Mouse (Mus musculus): ENCODE measurements around the gene Rpn1. TPM values are rescaled to one million over a fixed set of nuclear protein-coding genes. Genes with fewer than 3 reads are reported as not detected.
A peak's percentile ranks its signal among the peaks of the same experiment; 100 is the strongest.

Gene Rpn1
- polyA plus RNA-seq, 2 experiments from 2014 or later: 100 to 113 TPM

DNA sequence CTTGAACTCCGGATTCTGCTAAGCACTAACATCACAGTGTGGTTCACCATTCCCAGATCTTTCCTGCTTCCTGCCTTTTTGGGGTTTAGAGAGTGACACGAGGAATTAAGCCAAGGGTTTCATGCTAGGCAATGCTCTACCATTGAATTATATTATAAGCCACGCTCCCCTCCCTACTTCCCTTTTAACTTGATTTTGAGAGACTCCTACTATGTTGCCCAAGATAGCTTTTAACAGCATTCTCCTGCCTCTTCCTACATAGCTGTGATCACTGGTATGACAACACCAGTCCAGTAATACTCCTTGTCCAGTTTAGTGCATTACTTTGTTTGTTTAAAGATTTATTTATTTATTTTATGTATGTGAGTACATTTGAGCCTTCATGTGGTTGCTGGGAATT is 16.6 kb upstream of the Rpn1 start:
- ATAC-seq: no peak

DNA sequence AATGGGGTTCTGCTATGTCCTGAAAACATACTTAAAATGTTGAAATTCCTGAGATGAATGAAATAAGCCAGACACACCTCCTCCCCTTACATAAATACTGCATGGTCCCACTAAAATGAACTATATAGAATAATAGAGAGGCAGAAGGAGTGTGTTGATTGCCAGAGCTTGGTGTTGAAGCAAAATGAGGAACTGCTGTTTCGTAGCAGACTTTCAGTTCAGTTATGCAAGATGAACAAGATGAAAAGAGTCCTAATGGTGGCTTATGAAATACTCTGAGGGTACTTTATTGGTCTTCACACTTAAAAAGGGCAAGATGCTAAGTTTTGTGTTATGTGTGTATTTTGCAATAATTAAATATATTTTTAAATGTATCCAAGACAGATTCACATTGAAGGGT is 15.5 kb upstream of the Rpn1 start:
- no peak for ATAC-seq

DNA sequence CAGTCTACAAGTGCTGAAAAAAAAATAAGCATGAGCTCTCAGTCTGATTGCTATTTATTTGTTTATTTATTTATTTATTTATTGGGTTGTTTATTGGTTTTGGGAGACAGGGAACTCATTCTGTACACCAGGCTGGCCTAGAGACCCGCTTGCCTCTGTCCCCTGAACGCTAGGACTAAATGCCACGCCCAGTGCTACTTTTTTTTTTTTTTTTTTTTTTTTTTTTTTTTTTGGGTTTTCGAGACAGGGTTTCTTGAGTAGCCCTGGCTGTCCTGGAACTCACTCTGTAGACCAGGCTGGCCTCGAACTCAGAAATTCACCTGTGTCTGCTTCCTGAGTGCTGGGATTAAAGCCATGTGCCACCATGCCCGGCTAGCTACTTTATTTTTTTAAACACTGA is 13.8 kb upstream of the Rpn1 start:
- no peak for ATAC-seq

DNA sequence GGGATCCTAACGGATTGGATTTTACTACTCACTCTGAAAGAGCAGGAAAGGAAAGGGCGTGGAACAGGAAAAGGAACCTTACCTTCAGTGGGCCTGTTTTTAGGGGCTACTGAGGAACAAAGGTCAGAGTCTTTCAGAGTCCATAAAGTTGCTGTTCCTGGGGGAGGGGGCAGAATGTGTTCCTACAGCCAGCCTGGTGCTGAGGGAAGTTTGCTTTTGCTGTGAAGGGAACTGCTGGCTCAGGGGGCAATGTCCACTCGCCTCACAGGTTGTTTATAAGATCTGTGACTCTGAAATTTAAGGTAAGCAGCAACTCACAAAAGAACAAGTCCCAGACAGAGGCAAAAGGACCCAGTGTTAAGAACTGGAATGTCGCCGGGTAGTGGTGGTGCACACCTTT is 13.1 kb upstream of the Rpn1 start:
- no peak for ATAC-seq

DNA sequence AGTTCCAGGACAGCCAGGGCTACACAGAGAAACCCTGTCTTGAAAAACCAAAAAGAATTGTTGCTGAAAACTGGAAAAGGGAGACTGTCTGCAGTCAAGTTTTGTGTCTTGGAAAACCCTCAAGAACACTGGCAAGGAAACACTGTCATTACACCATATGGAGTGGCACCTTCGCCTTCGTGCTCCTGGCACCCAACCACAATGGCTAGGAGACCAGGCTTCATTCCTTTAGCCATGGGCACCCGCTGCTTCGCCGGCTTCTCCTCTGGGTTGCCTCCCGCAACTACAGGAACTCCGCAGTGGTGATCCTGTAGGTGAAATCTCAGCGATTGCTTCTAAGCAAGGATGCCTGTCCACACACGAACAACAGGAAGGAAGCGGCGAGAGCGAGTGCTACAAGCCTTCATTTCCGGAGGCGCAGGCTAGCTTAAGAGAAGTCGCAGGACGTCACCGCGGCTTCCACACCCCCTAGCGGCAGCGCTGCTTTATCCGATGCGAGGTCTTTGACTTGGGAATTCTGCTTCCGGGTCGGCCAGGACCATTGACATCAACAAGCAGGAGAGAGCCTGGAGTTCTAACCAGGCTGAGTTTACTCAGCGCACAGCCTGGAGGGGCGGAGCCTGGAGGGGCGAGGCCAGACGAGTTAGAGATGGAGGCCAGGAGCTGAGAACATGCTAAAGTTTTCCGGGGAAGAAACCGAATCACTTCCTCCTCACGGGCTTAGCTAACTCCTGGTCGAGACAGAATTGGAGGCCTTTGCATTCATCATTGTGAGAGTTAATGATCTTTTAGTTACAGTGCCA is 9.3 kb upstream of the Rpn1 start:
- ATAC-seq: peak; percentile 98

DNA sequence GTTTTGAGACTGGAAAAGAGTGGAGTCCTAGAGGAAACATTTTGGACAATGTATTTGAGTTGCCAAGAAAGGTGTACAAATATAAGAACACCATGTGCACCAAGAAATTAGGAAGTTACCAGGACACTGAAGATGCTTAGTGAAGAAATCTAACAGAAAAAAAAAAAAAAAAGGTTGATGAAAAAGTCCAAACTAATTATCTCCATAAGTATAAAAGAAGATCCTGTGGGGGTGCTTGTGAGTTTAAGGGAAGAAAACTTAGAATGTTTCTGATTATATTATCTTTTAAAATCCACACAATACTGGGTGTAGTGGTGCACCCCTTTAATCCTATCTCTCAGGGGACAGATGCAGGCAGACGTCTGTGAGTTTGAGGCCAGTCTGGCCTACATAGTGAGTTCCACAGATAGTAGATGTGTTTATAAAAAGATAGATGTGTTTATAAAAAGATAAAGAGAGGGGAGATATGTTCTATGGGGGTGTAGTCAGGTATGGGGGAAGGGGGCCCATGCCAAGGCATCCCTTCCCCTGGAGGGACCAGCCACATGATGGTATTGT is 8.2 kb upstream of the Rpn1 start:
- no peak for ATAC-seq

DNA sequence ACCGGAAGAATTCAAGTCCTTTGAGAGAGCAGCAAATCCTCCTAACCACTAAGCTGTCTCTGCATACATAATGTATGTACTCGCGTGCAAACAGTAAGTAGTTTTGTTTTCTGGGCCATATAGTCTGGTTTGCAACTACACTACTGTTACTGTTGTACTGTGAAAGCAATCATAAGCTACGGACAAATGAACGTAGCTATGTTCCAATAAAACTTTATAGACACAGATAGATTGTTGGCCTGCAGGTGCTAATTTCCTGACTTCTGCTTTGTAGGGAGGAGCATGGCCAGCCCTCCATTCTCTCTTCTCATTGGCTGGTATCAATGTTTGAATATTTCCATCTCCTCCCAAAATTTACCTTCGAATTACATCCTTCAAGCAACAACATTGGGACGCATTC is 1.2 kb upstream of the Rpn1 start:
- no peak for ATAC-seq

DNA sequence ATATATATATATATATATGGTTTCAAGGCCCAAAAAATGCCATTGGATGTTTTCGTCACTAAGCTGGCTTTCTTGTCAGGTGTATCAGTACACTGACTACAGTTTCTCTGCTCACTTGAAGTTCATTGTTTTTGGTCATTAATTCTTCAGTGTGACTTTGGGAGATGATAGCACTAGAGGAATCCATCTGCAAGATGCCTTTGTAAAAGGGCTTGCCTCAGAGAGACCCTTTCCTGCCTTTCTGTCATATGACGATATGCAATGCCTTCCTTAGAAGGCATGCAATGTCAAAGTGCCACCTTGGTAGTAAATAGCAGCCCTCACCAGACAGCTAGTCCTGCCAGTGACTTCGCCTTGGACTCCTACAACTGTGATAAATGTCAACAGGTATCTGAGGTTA is 610 bp upstream of the Rpn1 start:
- ATAC-seq: no peak

DNA sequence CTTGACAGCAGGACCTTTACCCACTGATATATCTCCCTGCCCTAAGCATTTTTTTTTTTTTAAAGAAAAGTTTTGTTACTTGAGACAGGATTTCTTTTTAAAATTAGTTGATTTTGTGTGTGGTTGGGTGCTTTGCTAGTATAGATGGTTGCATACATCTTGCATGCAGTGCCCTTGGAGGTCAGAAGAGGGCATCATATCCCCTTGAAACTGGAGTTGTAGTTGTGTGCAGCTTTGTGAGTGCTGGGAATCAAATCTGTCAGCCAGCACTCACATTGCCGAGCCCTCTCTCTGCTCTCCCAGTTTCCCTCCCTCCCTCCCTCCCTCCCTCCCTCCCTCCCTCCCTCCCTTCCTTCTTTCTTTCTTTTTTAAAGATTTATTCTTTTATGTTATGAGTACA is 4.7 kb downstream of the Rpn1 start:
- no peak for ATAC-seq

DNA sequence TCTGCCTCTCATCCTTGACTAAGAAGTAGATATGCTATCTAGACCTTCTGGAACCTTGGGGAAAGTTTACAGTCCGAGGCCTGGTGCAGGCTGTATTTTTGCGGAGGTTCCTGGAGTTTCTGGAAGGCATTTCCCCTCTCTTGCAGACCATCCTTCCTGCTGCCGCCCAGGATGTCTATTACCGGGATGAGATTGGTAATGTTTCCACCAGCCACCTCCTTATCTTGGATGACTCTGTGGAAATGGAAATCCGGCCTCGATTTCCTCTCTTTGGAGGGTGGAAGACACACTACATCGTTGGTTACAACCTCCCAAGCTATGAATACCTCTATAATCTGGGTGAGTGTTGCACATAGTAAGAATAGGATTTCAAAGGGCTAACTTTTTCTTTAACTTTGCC is 11.1 kb downstream of the Rpn1 start:
- no peak for ATAC-seq

DNA sequence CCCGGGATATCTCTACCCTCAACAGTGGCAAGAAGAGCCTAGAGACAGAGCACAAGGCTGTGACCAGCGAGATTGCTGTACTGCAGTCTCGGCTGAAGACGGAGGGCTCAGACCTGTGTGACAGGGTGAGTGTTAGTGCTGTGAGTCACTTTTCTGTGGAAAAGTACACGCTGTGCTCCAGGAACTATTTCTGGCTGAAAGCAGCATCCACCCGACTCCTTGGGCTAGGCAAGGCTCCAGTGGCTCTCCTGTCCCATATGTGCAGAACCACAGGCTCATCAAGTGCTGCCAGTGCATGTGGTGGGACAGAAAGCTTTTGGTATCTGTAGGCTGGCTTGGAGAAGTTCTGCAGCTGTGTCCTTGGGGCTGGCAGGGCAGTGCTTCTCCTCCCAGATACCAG is 17.8 kb downstream of the Rpn1 start:
- ATAC-seq: no peak

DNA sequence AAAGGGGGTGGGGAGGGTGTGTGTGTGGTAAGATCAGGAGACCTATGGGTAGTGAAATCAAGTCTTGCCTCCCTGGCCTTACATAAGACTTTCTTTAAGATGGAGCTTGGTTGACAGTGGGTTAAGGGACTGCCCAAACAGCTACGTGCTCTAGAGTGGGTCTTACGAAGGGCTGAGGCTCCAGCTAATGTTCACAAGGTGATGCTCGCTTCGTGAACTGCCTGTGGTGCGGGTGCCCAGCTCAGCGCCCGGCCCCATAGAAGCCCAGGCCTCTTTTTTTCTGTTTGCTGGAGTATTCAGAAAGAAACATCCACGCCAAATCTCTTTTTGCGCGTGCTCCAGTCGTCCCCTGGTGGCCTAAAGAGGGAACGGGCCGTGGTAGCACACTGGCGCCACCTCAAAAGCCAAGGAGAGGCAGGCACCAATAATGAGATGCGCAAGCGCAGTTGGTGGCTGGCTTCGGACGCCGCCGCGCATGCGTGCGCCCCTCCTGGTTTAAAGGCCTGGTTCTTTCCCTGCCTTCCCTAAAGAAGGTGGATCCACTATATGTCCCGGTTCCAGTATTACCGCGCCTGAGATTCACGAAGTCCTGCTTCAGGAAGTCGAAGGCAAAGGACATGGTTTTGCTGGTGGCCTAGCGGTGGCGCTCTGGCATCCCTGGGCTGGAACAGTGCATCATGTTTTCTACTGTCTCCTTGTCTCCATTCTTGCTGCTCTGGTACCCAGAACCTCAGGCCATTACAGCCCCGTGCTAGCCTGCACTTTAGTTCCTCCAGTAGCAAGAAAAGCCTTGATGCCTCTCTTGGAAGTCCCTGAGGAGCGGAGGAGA is 21.7 kb downstream of the Rpn1 start:
- ATAC-seq: peak; percentile 95

DNA sequence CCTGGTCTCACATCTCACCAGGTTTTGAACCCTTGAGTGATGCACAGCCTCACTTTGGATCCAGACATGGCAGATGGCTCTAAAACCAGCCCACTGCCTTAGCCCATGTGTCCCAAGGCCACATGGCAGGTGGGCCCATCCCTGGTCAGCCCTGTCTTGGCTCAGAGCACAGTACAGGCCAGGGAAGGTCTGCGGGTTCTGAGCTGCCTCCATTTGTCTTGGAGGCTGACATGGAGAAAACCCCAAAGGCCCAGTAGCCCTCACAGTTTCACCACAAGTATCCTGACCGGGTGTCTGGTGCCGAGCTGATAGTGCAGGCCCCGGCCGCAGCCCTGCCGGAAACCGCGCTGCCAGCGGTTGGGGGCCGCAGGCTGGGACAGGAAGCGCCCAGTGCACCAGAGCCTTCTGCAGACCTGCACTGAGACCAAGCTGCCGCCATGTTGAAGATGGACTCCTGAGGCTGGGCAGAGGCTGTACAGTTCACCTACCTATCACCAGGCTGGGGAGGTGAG is 22.4 kb downstream of the Rpn1 start:
- no peak for ATAC-seq

DNA sequence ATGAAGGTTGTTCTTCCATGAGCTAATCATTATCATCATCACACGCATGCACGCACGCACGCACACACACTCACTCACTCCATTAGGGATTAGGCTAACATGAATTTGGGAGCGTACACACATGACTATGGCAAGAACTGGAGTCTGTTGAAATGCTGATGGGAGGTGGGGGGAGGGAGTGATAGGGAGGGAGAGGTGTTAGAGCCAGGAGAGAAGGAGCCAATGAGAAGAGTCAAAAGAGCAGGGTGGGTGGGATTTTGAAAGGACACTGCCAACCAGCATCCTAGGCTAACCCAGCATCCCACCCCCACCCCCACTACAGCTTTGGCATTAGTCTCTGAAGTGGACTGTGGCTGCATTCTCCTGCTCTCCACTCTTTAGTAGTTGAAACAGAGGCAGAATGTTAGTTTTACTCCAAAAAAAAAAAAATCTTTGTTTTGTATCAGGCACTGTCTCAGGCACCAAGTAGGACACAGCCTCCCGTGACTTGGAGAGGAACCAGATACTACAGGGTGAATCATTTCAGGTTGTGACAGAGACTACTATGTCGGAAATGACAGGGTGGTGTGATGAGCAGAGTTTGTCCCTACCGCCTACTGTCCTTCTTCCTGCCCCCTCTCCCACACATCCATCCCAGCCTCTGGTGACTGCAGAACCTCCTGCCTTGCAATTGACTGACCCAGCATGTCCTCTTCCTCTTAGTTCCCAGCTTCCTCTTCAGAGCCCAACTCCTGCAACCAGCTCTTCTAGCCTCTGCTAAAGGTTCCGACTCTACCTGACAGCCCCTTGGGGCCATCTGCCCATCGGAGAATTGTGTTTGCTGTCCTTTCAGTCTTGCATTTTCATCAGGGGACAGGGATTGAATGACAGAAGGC is 23.6 kb downstream of the Rpn1 start:
- ATAC-seq: no peak

DNA sequence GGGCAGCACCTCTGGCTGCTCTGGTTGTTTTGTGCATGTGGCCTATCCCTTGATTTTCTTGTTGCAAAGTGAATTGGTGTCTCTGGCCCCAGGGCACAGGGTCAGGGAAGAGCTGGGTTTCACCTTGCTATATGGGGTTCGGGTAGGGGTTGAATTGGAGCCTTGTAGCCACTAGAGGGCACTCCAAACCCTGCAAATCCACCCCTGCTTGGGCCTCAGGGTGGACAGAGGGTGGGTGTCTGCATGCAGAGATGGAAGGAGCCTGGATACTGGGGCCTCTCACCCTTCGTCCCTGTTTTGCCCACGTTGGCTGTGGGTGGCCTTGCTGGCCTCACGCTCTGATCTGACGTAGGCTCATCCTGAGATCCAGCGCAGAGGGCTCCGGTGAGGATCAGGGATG is 28.9 kb downstream of the Rpn1 start:
- ATAC-seq: no peak

DNA sequence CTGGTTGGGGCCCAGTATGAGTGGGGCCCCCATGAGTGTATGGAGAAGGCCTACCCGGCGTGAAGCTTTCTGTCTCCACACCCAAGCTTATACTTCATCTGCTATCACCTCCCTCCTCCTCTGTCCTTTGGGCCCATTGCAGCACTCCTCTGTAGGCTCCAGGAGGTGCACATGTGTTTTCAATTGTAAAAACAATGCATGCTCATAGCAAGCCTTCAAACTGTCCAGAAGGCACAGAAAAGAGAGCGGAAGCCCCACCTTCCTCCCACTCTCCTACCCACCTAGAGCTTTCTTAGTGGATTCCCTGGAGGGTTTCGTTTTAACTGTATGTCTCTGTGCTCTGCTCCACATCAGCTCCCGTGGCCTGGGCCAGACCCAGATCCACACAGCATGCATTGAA is 30.1 kb downstream of the Rpn1 start:
- no peak for ATAC-seq

DNA sequence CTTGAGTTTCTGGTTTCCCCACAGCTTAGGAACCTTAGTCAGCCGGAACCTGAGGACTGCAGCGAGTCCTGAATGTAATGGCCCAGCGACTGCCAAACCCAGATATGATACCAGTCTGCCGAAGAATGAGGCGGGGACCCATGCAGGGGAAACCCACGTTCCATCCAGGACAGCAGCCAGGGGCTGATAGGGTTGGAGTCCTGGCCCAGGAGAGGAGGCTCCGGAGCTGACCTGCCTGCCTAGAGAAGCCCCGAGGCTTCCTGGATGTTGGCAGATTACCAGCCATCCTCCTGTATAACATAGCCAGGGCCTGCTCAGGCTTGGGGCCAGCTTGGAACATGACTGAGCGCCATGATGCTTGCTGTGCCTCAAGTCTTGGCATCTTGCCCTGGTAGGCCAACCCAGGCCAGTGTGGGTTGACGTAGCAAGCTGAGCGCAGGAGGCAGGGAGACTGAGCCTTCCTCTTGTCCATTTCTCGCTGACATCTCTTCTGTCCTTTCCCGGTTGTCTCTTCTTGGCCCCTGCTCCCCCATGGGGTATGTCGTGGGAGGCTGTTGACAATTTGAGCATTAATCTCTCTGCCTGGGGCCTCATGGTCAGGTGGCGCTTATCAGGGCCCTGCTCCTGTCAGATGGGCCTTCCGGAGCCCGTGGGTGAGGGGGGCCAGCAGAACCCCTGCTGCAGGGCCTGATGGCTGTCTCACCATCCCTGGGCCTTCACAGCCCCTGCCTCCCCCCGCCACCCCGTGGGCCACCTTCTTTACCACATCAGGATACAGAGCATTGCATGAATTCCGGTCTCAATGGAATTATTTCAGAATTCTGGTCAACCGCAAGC is 32.3 kb downstream of the Rpn1 start:
- no peak for ATAC-seq

DNA sequence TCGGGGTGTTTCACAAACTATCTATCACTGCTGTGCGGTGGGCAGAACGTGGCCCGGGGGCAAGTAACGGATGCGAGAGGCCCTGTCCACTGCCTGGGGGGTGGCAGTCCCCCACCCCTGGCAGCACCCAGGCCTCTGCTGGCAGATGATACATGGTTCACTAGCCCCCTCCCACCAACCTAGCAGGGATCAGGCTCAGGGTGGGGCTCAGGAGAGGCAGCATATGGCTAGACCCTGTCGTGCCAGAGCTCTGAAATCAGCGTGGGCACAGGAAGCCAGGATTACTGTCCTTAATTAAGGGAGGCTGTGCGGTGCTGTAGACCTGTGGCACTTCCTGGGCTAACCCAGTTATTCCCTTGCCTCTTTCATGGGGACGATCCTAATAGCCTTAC is 32.9 kb downstream of the Rpn1 start:
- no peak for ATAC-seq

DNA sequence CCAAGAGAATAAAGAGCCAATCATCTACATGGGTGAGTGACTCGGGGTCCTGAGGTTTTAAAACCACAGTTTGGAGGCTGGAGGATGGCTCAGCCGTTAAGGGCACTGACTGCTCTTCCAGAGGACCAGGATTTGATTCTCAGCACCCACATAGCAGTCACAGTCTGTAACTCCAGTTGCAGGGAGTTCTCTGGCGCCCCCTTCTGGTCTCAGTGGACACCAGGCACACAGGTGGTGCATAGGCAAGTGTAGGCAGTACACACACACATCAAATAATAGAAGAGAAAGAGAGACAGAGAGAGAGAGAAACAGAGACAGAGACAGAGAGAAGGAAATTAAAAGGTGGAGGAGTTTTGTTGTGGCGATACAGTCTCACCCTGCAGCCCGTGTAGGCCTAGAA is 35.0 kb downstream of the Rpn1 start:
- no peak for ATAC-seq

DNA sequence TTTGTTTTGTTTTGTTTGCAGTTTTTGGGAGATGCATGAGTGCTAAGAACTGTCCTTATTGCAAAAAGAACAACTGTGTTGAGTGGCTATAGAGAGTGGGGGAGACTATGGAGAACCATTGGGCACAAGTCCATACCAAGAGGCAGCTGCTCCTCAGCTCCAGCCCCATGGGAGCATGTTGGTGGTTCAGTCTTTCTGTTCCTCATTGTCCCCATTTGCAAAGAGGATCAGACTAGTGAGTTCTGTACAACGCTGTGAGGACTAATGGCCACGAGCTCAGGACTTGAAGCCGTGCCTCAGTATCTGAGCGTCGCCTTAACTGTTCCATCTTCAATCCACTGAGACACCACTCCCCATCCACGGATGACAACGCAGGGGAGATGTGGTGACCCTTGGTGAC is 36.5 kb downstream of the Rpn1 start:
- ATAC-seq: no peak

DNA sequence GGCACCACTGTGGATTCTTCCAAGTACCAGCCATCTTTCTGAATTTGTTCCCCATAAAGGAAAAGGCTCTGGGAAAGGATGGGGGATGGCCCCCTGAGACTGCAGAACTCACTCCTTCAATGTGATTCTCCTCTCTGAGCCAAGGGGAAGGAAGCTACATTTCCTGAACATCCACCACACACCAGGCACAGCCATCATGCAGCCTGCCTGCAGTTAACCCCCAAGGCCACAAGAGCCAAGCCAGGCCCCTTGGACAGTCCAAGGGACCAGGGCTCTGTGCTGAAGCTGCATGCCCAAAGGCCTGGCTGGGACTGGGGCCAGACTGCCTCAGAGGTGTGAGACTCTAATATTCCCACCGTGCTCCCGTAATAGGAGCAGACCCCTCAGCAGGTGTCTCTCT is 37.5 kb downstream of the Rpn1 start:
- ATAC-seq: no peak

All from activated CD4-positive, CD25-positive, alpha-beta regulatory T cell, adult 4 months (primary cell).